Mouse (Mus musculus): Measurements from ENCODE around the gene 4930404N11Rik.

Gene 4930404N11Rik

GRCm38 (mm10) chr10:81313581-81313980 is 52.0 kb downstream of the 4930404N11Rik start:
- no peak for DNase-seq (ENCODE audit: extremely low read depth, low read depth)
